Mouse (Mus musculus) neural tube, embryonic 14.5 days (tissue): ENCODE data around the gene Hpd. TPM values are rescaled to one million over a fixed set of nuclear protein-coding genes. Genes with fewer than 3 reads are reported as not detected.

Source experiments
- ATAC-seq: fragments of 200-750 bp; cut with Nextera tagmentation; 2 replicates; pipeline ENCODE4 v1.8.0; 2017; ENCODE audit warnings: low read depth, mild to moderate bottlenecking, moderate TSS enrichment, moderate library complexity
- H3K27ac ChIP-seq: fragments of 300-500 bp; sonication (generic); 2 replicates; pipeline ENCODE4 v1.5.1; 2014; ENCODE audit warnings: low read depth, mild to moderate bottlenecking, control low read depth, low read length, moderate library complexity, mixed read lengths
- H3K27me3 ChIP-seq: fragments of 300-500 bp; sonication (generic); 2 replicates; pipeline ENCODE4 v1.6.1; 2014; ENCODE audit warnings: low read length; ENCODE audit not compliant: control insufficient read depth, insufficient read depth
- H3K36me3 ChIP-seq: fragments of 300-500 bp; sonication (generic); 2 replicates; pipeline ENCODE4 v1.6.1; 2014; ENCODE audit warnings: low read length, mixed read lengths; ENCODE audit not compliant: control insufficient read depth, insufficient read depth
- H3K4me1 ChIP-seq: fragments of 300-500 bp; sonication (generic); 2 replicates; pipeline ENCODE4 v1.6.1; 2014; ENCODE audit warnings: low read length; ENCODE audit not compliant: control insufficient read depth, insufficient read depth
- H3K4me2 ChIP-seq: fragments of 300-500 bp; sonication (generic); 2 replicates; pipeline ENCODE4 v1.6.1; 2014; ENCODE audit warnings: mild to moderate bottlenecking, low read depth, low read length, control low read depth
- H3K4me3 ChIP-seq: fragments of 300-500 bp; sonication (generic); 2 replicates; pipeline ENCODE4 v1.5.1; 2014; ENCODE audit warnings: low read depth, low read length, control low read depth, mixed read lengths
- H3K9ac ChIP-seq: fragments of 300-500 bp; sonication (generic); replicated peaks from 2 replicates; pipeline ENCODE4 v1.6.1; 2014; ENCODE audit warnings: low read depth, mild to moderate bottlenecking, control low read depth, low read length, mixed read lengths
- H3K9me3 ChIP-seq: fragments of 300-500 bp; sonication (generic); 2 replicates; pipeline ENCODE4 v1.6.1; 2016; ENCODE audit warnings: low read length; ENCODE audit not compliant: control insufficient read depth
- WGBS: fragments of 180-500 bp; shearing (Covaris S2); extraction: QIAGEN DNeasy Blood & Tissue Kit; methylation state at CpG from one replicate; pipeline ENCODE4 v1.1.7; 2014; 5-methylcytosine and 5-hydroxymethylcytosine counted together
- polyA plus RNA-seq: library from polyadenylated mRNA; unstranded; fragments of >200 nt; fragmentation: Nextera tagmentation; extraction: Ambion mirVana; gene quantifications from 2 replicates; pipeline ENCODE4 v1.2.1, GENCODE M21; 2014

The Hpd gene
- polyA plus RNA-seq, 1 experiment from 2014 or later: not detected

DNA sequence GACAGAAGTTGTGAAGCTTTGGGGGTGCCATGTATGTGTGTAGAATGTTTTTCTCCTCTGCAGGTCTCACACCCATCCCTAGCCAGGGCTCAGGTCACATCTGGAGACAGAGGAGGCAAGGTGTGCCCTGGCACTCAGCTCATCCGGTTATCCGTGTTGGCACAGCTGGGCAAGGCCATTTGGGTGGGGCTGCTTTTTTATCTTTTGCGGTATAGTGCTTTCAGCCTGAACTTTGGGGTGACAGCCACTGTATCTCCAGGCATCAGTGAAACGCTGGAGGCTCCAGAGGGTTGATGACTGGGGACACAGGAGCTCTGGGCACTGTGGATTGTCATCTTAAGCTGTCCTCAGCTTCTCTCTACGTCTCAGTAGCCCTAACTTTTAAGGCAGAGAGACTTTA is 10.9 kb upstream of the Hpd start:
- Histone ChIP-seq H3K27ac (no peak overlapping the region), H3K9me3 (no peaks in the 10 kb centered on the region), H3K36me3 (no peaks in the 10 kb centered on the region), H3K27me3 (no peaks in the 10 kb centered on the region), H3K4me1 (no peaks in the 10 kb centered on the region), H3K4me3 (no peak overlapping the region), H3K4me2 (no peak overlapping the region), H3K9ac (no peak overlapping the region)
- WGBS: 87% methylated on average over 5 of the region's 5 CpGs
- no peak for ATAC-seq

DNA sequence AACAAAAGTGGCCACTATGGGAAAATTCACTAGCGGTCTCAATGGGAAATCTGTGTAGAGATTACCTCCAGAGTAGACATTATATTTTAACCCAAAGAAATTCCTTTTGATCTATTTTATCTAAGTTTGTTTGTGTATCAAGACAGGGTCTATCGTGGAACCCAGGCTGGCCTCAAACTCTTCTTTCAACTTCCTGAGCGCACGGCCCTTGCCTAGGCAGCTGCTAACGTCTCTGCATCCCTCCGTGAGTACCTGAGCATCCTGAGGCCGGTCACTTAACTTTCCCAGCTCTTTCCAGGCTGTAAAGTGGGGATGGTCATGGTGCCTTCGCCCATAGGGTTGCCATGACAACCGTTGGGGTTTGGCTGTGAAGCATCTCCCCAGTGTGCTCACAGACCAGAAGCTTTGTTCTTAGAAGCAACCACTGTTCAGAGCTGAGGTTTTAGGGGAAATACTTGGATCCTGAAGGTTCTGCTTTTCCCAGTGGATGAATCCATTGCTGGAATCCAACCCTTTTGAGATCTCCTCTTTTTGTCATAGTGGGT is 10.2 kb upstream of the Hpd start:
- H3K9me3 ChIP-seq: no peaks in the 10 kb centered on the region
- H3K9ac ChIP-seq: no peak overlapping the region
- WGBS: 49% methylated on average over 9 of the region's 9 CpGs
- no peak overlapping the region for H3K27ac ChIP-seq
- no peak overlapping the region for H3K4me2 ChIP-seq
- no peaks in the 10 kb centered on the region for H3K4me1 ChIP-seq
- H3K4me3 ChIP-seq: no peak overlapping the region
- no peaks in the 10 kb centered on the region for H3K36me3 ChIP-seq
- no peak for ATAC-seq
- no peaks in the 10 kb centered on the region for H3K27me3 ChIP-seq

- Histone ChIP-seq H3K9me3 (no peaks in the 10 kb centered on the region), H3K27me3 (no peaks in the 10 kb centered on the region), H3K36me3 (no peaks in the 10 kb centered on the region), H3K4me3 (no peak overlapping the region), H3K9ac (no peak overlapping the region), H3K27ac (no peak overlapping the region), H3K4me1 (no peaks in the 10 kb centered on the region), H3K4me2 (no peak overlapping the region)
- no peak for ATAC-seq
- 88% methylated on average over 6 of the region's 6 CpGs for WGBS
Measured at GRCm38 (mm10) chr5:123191427-123191826, 8.9 kb upstream of the Hpd start.

- no peak for ATAC-seq
- Histone ChIP-seq H3K27me3 (no peaks in the 10 kb centered on the region), H3K27ac (no peak overlapping the region), H3K9me3 (no peaks in the 10 kb centered on the region), H3K4me3 (no peak overlapping the region), H3K9ac (no peak overlapping the region), H3K4me1 (no peaks in the 10 kb centered on the region), H3K4me2 (no peak overlapping the region), H3K36me3 (no peaks in the 10 kb centered on the region)
- 81% methylated on average over 3 of the region's 3 CpGs for WGBS
Measured at GRCm38 (mm10) chr5:123190912-123191311, 8.4 kb upstream of the Hpd start.

- Histone ChIP-seq H3K9me3 (no peaks in the 10 kb centered on the region), H3K4me1 (no peaks in the 10 kb centered on the region), H3K27ac (no peak overlapping the region), H3K9ac (no peak overlapping the region), H3K27me3 (no peaks in the 10 kb centered on the region), H3K36me3 (no peaks in the 10 kb centered on the region), H3K4me3 (no peak overlapping the region), H3K4me2 (no peak overlapping the region)
- ATAC-seq: no peak
- WGBS: 97% methylated on average over 3 of the region's 3 CpGs
Measured at GRCm38 (mm10) chr5:123187306-123187705, 4.8 kb upstream of the Hpd start.

DNA sequence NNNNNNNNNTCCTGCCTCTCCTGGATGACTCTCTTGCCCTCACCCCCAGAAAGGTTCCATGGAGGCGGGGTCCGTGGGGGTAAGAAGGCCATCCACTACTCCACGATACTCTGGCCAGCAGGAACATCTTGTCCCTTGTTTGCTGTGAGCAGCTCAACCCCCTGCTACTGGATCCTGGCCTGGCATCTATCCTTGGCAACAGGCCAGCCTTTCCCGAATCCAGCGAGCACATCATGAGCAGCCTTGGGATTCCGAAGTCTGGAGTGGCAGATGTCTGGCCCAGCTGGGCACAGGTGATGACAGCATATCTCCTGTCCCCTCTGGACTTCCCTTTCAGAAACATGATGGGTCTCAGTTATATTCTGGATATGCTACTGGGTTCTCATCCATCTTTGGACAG is 3.4 kb upstream of the Hpd start:
- ATAC-seq: no peak
- H3K9me3 ChIP-seq: no peaks in the 10 kb centered on the region
- no peaks in the 10 kb centered on the region for H3K4me1 ChIP-seq
- no peaks in the 10 kb centered on the region for H3K27me3 ChIP-seq
- no peak overlapping the region for H3K4me3 ChIP-seq
- no peaks in the 10 kb centered on the region for H3K36me3 ChIP-seq
- H3K27ac ChIP-seq: no peak overlapping the region
- no peak overlapping the region for H3K9ac ChIP-seq
- 64% methylated on average over 6 of the region's 6 CpGs for WGBS
- no peak overlapping the region for H3K4me2 ChIP-seq

DNA sequence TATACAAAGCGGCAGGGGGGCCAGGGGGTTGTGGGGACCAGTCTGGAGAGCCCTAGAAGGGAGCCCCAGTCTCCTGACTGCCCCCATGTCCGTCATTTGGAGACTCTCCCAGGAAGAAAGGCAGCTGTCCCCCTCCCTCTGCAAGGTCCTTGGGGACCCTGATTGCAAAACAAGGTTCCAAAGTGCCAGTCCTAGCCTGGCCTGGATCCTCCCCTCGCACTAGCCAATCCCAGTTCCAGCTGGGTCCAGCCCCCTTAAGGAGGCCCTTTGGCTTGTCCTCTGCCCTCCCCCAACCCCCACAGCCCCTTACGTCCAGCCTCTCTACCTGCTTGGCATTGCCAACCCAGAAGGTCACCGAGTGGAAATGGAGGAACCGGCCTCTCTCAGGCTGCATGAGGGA is 991 bp downstream of the Hpd start:
- 82% methylated on average over 6 of the region's 6 CpGs for WGBS
- no peak overlapping the region for H3K4me3 ChIP-seq
- no peaks in the 10 kb centered on the region for H3K4me1 ChIP-seq
- no peak overlapping the region for H3K27ac ChIP-seq
- H3K9ac ChIP-seq: no peak overlapping the region
- no peaks in the 10 kb centered on the region for H3K27me3 ChIP-seq
- no peaks in the 10 kb centered on the region for H3K36me3 ChIP-seq
- H3K4me2 ChIP-seq: no peak overlapping the region
- no peak for ATAC-seq
- H3K9me3 ChIP-seq: no peaks in the 10 kb centered on the region

- ATAC-seq: no peak
- WGBS: 94% methylated on average over 15 of the region's 15 CpGs
- Histone ChIP-seq H3K36me3 (no peaks in the 10 kb centered on the region), H3K4me3 (no peak overlapping the region), H3K9ac (no peak overlapping the region), H3K4me2 (no peak overlapping the region), H3K27ac (no peak overlapping the region), H3K4me1 (no peaks in the 10 kb centered on the region), H3K27me3 (no peaks in the 10 kb centered on the region), H3K9me3 (no peaks in the 10 kb centered on the region)
Measured at GRCm38 (mm10) chr5:123180390-123180789, 2.1 kb downstream of the Hpd start.

GRCm38 (mm10) chr5:123178792-123179191 is 3.7 kb downstream of the Hpd start:
- 90% methylated on average over 5 of the region's 5 CpGs for WGBS
- Histone ChIP-seq H3K4me3 (no peak overlapping the region), H3K4me2 (no peak overlapping the region), H3K27ac (no peak overlapping the region), H3K9me3 (no peaks in the 10 kb centered on the region), H3K9ac (no peak overlapping the region), H3K36me3 (no peaks in the 10 kb centered on the region), H3K27me3 (no peaks in the 10 kb centered on the region), H3K4me1 (no peaks in the 10 kb centered on the region)
- ATAC-seq: no peak
